Mouse (Mus musculus): Measurements from ENCODE around the gene Stxbp5. TPM values are rescaled to one million over a fixed set of nuclear protein-coding genes. Genes with fewer than 3 reads are reported as not detected.
"Not testable (repeated sequence)": the region's sequence is repeated elsewhere in the genome, so short reads cannot be mapped to it uniquely, and the experiment has no call there.

Gene Stxbp5
- total RNA-seq (2021), result 10 to 100 TPM; 18.4 to 27.5 TPM
- long read RNA-seq, experiment 1, partial matches to known transcripts, result 1 of 3 reads
- long read RNA-seq, experiment 1, other reads (novel, unspliced or antisense), result 2 of 3 reads
- long read RNA-seq, experiment 2, full-length matches to known transcripts, result 2 of 5 reads
- long read RNA-seq, experiment 2, partial matches to known transcripts, result 1 of 5 reads
- long read RNA-seq, experiment 2, other reads (novel, unspliced or antisense), result 2 of 5 reads

GRCm38 (mm10) chr10:9901071-9901696 is at the start of gene Stxbp5:
TSS of gene Stxbp5 (minus strand) at chr10:9901079.
- DNase-seq, result peak; percentile 90

DNA sequence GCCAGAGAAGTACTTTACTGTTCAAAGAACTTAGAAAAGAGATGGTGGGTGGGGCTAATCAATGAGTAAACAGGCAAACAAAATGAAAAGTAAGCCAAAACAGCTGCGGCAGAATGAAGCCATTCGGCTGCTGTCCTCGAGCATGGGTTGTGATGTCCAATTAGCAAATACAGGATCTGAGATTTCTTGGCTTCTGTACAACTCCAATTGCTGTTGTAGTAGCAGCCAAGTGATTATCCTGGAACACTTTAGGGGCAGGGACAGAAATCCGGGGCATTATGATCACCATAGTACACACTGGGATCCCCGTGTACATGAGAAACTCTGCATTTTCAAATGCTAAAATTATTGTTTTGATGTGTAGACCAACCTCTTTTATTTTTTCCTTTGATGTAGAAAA is 11.5 kb upstream of the Stxbp5 start:
- DNase-seq, result no peak

GRCm38 (mm10) chr10:9907919-9908502 is 7.1 kb upstream of the Stxbp5 start:
- DNase-seq, result peak; percentile 11

DNA sequence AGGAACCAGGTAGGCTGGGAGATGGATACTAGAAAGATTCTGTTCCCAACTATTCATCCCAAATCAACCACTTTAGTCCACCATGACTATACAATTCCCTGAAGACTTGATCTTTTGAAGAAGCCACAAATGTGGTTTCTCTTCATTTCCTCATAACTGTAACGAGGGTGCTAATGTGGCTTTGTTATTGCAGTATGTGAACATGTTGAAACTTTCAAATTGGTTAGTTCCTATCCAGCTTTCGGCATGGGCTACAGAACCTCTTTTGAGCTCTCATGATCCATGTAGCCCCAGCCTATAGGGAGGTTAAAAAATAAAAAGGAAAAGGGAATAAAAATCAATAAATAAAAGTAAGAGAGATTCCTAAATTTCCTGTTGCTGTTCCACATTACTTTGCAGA is 6.6 kb upstream of the Stxbp5 start:
- no peak for DNase-seq

DNA sequence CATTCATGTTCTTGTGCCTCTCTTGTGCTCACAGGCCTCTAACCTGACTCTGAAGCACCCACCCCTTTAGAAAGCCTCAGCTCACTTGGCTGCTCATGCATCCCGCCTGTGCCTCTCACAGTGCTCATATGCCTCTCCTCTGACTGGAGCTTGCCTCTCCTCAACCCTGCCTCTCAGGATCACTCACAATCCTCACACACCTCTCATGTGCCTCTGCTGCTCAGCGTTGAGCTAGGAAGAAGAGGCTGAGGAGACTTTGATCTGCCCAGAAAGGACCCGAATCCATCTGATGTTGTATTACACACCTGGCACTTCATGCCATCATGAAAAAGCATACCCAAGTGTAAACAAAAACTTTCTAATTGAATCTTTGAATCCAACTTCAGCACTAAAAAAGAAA is 5.3 kb upstream of the Stxbp5 start:
- no peak for DNase-seq

GRCm38 (mm10) chr10:9901697-9902239 is 889 bp upstream of the Stxbp5 start:
- peak; percentile 85 for DNase-seq

DNA sequence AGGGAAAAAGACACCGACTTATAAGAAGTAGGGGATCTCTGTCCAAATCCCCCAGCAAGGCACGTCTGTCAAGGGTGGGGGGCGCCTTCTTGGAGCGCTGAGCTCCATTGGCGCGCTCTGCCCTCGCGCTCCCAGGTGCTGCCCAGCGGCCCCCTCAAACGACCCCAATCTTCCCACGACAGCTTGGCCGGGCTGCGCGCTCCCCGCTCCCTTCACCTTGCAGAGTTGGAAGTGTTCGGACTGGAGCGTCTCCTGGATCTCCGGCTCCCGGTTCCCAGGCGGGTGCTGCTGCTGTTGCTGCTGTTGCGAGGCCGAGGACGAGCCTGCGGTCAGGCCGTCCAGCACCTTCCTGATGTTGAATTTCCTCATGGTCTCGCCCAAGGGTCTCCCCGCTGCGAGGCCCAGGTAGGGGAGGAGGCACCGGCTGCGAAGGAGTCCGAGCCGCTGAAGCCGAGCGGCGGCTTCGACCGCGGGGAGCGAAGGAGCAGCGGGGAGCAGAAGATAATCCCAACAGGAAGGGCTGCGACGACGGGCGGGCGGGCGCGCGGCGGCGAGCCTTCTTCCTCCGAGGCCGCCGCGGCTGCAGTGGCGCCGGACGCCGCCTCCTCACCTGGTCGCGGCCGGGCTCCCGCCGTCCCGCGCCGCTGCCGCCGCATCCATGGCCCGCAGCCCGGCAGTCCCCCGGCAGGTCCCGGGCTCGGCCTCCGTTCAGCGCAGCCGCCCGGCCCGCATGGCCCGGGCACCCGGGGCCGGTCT is 386 bp downstream of the Stxbp5 start:
- peak; percentile 61 for DNase-seq

DNA sequence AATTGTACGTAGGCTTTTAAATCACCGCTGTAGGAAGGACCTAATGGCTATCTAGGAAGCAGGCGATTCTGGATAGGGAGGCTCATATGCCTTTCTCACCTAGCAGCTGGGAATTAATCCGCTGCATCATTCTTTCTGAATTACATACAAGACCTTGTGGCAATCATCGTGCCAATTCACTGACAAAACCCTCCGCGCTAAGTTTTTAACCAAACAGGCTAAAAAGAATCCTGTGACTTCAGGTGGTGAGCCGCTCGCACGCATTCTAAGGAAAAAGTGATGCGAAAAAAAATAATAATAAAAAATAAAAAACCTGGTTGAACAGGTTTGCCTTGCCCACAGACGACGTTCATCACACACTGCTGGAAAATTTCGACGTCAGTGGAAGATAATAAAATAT is 1.1 kb downstream of the Stxbp5 start:
- peak; percentile 19 for DNase-seq

DNA sequence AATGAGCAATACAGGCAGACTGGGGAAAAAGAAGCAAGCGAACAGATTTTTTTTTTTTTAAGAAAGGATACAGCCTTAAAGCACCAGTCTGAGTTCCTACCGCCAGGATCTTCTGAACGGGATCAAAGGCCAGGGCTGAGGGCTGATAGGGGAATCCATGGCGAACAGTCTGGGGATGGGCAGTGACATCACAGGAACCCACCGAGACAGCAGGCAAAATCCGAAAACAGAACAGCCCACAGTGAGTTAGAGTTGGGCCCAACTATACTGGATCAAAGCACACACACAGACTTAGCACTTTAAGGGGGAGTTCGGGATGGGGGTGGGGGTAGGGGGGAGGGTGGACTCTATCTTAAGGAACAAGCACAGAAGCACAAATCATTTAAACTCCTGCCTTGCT is 1.8 kb downstream of the Stxbp5 start:
- DNase-seq, result peak; percentile 15

GRCm38 (mm10) chr10:9897852-9898251 is 3.0 kb downstream of the Stxbp5 start:
- DNase-seq, result no peak

- no peak for DNase-seq
These were observed 7.3 kb downstream of the Stxbp5 start for GRCm38 (mm10) chr10:9893562-9893961.

- no peak for DNase-seq
These were observed 11.2 kb downstream of the Stxbp5 start for GRCm38 (mm10) chr10:9889651-9890050.

DNA sequence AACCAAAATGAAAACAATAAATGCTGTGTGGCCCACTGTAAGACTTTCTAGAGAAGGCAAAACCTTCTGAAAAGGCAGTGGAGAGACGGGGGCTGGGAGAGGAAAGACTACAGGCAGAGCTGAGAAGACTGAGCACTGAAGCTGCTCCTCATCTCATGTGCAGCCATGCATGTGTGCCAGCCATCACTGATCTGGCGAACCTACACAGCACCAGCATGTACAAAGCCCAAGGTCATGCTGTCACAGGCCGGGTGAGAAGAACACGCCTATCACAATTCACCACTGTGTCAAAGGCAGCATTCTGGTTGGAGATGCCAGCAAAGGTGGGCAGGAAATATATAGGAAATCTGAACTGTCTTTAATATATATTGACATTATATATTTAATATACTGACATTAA is 12.2 kb downstream of the Stxbp5 start:
- no peak for DNase-seq

DNA sequence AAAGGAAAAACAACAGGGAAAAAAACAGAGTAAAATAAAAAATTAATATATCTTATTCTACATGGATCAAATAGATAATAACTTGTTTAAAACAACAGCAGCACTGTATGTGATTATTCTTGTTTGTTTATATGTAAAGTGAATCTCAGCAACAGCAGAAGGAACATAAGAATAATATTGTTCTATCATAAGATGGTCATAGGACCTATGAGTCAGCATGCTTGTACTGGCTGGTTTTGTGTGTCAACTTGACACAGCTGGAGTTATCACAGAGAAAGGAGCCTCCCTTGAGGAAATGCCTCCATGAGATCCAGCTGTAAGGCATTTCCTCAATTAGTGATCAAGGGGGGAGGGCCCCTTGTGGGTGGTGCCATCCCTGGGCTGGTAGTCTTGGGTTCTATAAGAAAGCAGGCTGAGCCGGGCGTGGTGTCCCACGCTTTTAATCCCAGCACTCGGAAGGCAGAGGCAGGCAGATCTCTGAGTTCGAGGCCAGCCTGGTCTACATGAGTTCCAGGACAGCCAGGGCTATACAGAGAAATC is 19.0 kb downstream of the Stxbp5 start:
- not testable (repeated sequence) for DNase-seq

DNA sequence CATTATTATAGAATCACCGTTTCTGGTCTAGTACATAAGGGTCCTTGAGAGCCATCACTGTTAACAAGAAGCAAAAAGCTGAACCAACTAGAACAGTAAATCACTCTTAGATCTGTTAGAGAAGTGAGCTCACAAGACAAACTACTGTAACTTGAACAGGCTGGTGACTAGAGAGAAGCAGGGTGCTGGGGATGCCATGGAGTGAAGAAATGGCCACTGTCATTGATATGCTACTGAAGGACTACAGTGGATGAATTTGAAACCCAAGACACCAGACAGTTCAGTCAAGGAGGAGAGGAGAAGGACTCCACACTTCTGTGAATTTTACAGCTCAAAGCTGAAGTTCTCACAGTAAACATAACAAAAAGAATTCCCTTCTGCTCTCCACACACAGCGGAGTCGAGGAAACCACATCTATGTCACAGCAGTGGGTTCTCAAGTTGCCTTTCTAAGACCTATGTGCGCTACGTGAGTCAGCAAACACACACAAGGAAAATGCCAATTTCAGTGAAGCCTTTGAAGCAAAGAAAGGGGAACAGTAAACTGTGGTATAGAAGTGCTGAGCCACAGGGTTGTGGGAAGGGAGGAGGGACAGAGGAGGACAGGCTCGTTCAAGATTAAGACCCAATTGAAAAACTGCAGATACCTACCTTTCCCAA is 20.7 kb downstream of the Stxbp5 start:
- DNase-seq, result no peak

DNA sequence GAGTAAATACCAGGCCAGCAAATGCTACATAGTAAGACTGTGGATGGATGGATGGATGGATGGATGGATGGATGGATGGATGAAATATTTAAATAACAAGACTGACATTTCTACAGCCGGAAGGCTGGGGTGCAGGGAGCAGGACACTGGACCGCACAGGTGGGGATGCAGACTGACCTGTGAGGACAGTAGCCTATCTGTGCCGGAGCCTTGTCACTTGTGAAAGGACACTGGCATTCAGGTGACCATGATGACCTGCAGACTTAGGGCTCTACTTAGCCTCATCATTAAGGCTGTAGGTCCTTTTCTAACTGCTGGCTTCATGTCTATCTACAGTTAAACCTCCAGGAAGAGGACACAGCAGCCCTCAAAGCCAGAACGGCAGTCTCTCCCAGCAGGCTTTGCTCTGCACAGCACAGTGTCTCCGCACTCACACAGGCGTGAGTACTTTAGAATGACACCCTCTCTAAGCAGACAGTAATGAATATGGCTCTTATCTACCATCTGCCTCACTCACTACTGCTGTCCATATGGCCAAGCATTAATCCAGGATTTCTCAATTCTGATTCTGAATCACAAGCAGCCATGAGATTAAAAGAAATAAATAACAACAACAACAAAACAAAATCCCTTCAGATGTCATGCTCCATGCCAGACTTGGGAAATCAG is 21.9 kb downstream of the Stxbp5 start:
- DNase-seq, result no peak

GRCm38 (mm10) chr10:9875905-9876304 is 25.0 kb downstream of the Stxbp5 start:
- DNase-seq, result no peak

GRCm38 (mm10) chr10:9872143-9872542 is 28.7 kb downstream of the Stxbp5 start:
- DNase-seq, result no peak

GRCm38 (mm10) chr10:9866793-9867579 is 33.9 kb downstream of the Stxbp5 start:
- no peak for DNase-seq

- DNase-seq, result no peak
These were observed 40.9 kb downstream of the Stxbp5 start for GRCm38 (mm10) chr10:9860022-9860421.

DNA sequence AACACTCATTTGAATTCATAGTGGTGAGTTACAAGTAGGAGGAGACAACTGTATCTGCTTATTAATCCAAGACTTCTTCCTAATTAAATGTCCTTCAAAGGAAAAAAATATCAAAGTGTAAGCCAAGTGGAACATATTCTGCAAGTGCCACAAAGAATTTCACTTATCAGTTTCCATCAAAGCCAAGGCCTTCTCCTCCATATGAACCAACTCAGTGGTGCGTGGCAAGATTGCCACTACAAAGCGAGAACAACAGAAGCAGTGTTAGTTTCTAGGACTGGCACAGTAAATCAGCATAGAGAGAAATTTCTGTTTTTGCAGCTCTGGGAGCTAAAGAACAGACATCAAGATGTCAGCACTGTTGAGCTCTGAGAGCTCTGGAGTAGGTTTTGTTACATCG is 41.4 kb downstream of the Stxbp5 start:
- DNase-seq, result no peak
